Mouse (Mus musculus) bone marrow, adult 2 months (tissue): ENCODE measurements around the gene Fry.

Source experiments
- CTCF ChIP-seq: fragments of 200-500 bp; IDR thresholded peaks from 2 replicates; pipeline ENCODE4 v1.5.1; 2011; ENCODE audit warnings: low read length, control low read depth; ENCODE audit not compliant: control insufficient read depth, insufficient read depth
- POLR2A ChIP-seq: fragments of 200-500 bp; IDR thresholded peaks from 2 replicates; pipeline ENCODE4 v1.6.1; 2011; ENCODE audit warnings: low read depth, mild to moderate bottlenecking, control low read depth, low read length, borderline replicate concordance; ENCODE audit not compliant: control insufficient read depth

- no peak for TF ChIP-seq POLR2A
- no peak for TF ChIP-seq CTCF
These were observed 232.7 kb downstream of the Fry start for GRCm38 (mm10) chr5:150351191-150351590.
